Mouse (Mus musculus): Measurements from ENCODE around the gene Hist1h2bb.
A peak's percentile ranks its signal among the peaks of the same experiment; 100 is the strongest.
"Not testable (repeated sequence)": the region's sequence is repeated elsewhere in the genome, so short reads cannot be mapped to it uniquely, and the experiment has no call there.

Hist1h2bb gene

DNA sequence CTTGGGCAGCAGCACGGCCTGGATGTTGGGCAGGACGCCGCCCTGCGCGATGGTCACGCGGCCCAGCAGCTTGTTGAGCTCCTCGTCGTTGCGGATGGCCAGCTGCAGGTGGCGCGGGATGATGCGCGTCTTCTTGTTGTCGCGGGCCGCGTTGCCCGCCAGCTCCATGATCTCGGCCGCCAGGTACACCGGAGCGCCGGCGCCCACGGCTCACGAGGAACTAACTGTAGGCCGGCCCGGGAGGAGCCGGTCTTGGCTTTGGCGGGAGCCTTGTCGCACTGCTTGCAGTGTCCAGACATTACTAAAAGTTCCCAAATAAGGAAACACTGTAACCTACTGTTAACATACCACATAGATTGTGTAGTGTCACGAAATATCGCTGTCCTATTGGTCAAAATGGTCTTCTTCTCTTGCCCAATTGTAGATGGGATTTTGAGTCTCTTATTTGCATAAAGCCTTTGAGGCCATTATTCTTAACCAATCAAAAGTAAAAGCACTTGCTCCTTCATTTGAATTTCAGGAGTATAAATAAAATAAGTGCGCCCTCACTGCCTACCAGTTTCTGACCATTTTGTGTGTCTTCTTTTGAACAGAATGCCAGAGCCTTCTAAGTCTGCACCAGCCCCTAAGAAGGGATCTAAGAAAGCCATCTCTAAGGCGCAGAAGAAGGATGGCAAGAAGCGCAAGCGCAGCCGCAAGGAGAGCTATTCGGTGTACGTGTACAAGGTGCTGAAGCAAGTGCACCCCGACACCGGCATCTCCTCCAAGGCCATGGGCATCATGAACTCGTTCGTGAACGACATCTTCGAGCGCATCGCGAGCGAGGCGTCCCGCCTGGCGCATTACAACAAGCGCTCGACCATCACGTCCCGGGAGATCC is at the start of gene Hist1h2bb:
Gene Hist1h2bb, plus strand, starts transcription at position 534 of the 880 bp plus-strand sequence.
- DNase-seq (ENCODE audit: low spot score in 2 of 2): peak; percentile 61 to 65

DNA sequence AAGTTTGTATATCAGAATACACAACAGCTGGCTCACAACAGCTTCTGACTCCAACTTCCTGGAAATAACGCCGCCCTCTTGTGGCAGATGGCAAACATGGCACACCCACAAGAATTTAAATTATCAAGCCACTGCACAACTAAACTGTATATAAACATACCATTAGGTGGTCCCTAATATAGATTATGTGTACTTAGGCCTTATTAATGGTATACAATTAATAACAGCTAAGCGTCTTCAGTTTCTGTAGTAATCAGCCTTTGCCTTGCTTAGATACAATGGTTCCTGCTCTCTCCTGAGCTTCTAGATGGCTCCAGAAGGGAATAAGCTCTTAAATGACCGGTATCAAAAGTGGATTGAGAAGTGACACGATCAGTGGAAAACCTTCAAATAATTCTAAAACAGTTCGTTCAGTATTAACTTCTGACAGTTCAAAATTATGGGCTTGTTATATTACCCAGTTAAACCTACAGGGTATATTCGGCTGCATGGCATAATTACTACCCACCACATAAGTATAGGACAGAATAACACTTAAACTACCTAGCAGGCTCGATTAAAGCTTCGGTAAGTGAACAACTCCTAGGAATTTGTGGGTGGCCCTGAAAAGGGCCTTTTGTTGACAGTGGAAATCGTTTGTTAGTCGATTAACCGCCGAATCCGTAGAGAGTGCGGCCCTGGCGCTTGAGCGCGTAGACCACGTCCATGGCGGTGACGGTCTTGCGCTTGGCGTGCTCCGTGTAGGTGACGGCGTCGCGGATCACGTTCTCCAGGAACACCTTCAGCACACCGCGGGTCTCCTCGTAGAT is 48.8 kb upstream of the Hist1h2bb start:
- DNase-seq (ENCODE audit: low spot score in 2 of 2): peak in 1 of 2 experiments; percentile 36

DNA sequence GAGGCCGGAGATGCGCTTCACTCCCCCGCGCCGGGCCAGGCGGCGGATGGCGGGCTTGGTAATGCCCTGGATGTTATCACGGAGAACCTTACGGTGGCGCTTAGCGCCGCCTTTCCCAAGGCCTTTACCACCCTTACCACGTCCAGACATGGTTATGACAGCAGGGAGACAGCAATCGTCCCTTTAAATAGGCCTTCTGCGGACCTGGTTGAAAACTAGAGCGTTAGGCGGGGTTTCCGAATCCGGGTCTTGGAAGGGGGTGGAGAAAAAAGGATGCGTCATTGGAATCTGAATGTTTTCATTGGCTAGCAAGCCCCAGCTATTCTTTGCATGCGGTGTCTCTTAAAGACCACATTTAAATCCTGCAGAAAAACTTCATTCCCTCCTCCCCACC is 48.2 kb upstream of the Hist1h2bb start, which contains the start of gene Hist1h4c:
Gene Hist1h4c, minus strand, starts transcription at position 155 of the 394 bp plus-strand sequence.
- DNase-seq (ENCODE audit: low spot score in 2 of 2): peak; percentile 99 to 100

DNA sequence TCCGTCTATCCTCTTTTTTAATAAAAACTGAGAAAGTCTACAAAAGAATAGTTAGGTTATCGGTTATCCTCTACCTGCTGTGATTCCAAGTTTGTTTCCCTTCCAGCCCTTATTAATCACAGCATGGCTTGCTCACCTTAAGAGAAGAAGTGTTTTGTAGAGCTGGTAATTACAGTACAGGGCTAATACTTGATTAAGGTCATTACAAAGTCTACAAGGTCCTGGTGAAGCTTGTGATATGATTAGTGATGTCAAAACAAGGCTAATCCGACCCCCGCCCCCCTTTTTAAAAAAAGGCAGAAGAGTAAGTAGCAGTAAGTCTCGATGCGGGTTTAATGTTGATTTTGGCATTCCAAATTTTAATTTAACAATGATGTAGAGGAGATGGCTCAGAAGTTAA is 47.5 kb upstream of the Hist1h2bb start:
- DNase-seq (ENCODE audit: low spot score in 2 of 2): no peak

DNA sequence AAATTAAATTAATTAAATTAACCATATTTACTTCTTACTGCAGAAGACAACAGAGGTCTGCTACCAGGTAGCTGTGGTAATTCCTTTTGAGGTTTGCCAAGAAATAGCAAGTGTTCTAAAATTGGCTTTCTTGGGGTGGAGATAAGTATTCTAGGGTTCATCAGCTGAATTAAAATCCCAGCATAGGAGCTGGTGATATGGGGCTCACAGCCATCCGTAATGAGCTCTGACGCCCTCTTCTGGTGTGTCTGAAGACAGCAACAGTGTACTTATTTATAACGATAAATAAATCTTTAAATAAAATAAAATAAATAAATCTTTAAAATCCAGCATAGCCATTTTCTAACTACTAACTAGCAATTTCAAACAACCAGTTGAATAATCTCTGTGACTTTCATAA is 46.8 kb upstream of the Hist1h2bb start:
- no peak for DNase-seq (ENCODE audit: low spot score in 2 of 2)

DNA sequence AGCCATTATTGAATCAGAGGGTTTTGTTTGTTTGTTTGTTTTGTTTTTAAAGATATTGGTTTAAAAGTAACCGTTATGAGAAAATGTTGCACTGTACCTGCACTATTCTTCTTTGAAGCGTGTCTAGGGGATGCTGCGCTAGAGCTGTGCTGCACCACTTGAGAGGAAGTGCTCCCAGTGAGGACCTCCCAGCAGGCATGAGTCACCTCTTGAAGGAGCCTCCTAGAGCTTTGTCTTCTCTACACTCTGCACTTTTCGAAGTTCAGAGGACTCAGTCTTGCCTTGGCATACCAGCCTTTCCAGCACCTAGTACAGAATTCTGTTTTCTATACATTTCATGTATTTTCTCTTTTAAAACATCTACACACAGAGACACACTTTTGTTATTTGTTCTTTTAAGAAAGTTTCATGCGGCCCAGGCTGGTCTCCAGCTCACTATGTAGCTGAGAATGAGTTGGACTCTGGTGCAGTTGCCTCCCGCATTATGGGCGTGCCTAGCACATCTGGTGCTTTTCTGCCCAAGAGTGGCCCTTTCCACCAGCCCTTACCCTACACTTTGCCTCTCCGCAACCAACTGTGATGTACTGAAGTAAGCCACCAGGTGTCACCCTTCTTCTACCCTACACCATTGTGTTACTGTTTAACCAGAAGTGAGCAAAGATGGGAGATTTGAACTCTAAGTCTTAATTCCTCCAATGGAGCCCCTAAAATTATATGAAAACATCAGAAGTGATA is 45.6 kb upstream of the Hist1h2bb start:
- peak; percentile 50 to 69 for DNase-seq (ENCODE audit: low spot score in 2 of 2)

DNA sequence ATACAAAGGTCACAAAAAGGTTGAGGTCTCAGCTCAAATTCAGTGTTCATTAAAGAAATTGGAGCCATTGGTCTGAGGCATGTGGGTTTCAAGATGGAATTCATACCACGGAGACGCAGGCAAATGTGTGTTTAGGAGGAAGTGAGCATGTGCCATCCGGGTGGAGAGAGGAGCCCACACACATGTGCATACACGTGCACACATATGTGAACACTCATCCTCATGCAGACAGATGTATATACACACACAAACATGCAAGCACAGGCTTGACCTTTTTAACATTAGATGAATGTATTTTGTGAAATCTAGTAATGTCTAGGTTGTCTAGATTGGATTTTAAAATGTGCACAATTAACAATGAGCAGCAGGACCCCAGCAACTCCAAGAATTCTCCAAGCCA is 44.3 kb upstream of the Hist1h2bb start:
- DNase-seq (ENCODE audit: low spot score in 2 of 2): no peak

DNA sequence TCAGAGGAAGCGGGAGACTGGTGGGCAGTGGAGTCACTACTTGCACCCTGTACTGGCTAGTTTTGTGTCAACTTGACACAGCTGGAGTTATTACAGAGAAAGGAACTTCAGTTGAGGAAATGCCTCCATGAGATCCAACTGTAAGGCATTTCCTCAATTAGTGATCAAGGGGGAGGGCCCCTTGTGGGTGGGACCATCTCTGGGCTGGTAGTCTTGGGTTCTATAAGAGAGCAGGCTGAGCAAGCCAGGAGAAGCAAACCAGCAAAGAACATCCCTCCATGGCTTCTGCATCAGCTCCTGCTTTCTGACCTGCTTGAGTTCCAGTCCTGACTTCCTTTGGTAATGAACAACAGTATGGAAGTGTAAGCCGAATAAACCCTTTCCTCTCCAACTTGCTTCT is 43.7 kb upstream of the Hist1h2bb start:
- not testable (repeated sequence) for DNase-seq (ENCODE audit: low spot score in 2 of 2)

DNA sequence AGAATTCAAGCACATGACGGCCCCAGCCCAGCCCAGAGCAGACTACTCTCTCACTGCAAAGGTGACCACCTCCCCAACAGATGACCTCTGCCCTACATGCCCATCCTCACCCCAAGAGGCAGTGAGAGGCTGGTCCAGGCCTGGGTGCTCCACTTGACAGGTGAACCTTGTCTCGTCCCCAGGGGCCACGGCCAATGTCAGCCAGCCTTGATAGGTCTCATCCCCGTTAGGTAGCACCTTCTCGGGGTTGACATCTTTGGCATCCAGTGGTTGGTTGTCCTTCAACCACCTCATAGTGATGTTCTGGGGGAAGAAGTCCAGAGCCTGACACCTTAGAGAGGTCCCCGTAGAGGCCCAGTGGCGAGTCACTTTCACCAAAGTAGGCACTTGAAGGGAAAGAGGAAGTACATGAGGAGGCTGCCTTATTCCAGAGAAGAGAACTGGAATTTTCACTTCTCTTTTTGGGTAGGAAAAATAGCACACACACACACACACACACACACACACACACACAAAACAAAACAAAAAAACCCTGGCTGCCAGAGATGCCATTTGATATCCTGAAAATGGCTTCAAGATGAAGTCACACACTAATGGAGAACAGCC is 40.7 kb upstream of the Hist1h2bb start:
- no peak for DNase-seq (ENCODE audit: low spot score in 2 of 2)

DNA sequence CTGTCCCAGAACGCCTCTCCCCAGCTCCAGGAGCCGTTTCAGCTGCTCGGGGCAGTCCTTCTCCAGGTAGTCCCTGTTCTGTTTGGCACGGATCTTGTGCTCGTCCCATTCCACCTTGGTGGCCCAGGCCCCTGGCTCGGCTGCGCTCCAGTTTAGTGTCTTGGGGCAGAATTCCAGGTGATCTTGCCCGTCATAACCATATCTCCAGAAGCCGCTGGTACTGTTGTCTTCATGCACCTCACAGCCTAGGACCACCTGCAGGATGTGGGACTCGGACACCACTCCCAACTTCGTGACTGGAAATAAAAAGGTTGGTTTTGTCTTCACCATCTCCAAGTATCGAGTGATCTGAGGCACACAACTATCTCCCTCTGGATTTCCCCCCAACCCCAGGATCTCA is 39.8 kb upstream of the Hist1h2bb start:
- DNase-seq (ENCODE audit: low spot score in 2 of 2): no peak

DNA sequence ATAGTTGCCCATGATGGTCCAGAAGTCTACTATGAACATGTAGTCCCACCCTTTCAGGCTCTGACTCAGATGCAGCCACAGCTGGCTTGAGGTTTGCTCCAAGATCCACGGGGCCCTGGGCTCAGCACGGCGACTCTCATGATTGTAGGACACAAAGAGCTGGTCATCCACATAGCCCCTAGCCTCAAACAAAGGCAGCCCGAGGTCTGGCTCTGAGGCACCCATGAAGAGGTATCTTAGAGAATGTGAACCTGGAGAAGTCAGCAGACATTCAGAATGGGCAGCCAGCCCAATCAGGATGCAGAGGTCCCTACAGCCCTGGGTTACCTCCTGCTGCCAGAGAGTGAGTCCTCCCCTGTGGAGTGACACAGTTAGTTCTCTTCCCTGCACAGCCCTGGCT is 38.5 kb upstream of the Hist1h2bb start:
- no peak for DNase-seq (ENCODE audit: low spot score in 2 of 2)

DNA sequence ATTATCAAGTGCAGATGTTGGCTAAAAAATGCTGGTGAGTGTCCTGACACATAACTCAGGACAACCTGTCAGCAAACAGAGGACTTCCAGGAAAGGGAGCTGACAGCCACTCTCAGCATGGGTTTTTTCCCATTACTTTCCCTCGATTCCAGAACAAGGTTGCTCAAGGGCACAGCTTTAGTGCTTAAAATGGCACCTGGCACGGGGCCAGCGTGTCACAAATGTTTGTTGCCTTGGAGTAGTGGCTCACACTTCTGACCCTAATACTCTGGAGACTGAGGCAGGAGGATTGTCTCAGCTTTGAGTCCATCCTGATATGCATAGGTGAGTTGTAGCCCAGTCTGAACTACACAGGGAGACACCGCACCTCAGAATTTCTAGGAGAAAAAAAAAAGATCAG is 37.9 kb upstream of the Hist1h2bb start:
- DNase-seq (ENCODE audit: low spot score in 2 of 2): no peak

DNA sequence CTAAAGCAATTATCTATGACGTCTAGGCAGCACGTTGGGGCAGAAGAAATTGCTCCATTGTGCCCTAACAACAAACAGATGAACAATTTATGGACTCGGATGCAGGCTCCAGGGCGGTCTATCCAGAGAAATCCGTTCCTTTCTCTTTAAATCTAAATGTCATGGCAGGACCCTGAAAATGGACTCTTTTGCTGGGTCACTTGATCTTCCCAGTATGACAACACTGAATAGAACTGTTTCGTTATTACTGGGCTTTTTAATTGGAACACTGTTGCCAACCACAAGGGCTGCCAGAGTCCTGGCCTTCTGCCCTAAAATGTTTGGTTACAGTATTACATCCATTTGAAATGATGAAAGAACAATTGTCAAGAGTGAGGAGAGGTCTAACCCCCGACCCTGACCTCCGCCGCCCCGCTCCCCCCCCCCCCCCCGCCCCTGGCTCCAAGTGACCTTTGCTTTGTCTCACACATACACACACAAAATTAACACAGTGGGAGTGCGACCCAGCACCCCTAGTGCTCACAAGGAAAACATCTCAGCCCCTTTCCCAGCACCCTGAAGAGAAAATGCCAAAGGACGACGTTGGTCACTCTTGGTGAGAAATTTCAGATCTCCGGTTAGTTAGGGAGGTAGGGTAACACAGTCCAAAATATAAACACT is 36.7 kb upstream of the Hist1h2bb start:
- peak in 1 of 2 experiments; percentile 24 for DNase-seq (ENCODE audit: low spot score in 2 of 2)

DNA sequence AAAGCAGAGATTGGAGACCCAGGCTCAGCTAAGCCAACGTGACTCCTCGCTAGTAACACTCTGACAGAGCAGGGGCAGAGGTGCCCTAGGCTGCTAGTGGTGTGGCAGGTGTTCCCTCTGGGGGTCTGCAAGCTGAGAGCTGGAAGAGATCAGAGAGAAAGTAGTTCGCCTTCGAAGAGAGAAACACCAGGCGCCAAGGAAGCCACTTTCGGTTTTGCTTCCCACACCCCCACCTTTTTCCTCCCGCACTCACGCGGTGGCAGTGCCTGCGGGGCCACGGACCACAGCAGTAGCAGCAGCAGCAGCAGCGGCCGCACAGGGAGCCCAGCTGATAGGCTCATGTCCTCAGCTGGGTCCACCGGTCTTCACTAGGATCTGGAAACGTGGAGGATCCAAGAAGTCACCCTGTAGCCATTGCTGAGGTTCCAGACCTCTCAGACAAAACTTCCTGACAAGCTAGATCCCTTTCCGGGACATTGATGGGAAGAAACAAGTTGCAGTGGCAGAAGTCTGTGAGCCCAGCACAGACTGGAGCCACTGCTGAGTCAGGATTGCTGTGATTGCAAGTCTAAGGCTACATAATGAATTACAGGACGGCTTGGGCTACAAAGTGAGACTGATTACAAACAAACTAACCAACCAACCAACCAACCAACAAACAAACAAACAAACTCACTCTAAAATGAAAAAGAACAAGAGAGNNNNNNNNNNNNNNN is 36.0 kb upstream of the Hist1h2bb start, which contains the start of gene Hfe:
Gene Hfe, minus strand, starts transcription at position 481 of the 716 bp plus-strand sequence.
- DNase-seq (ENCODE audit: low spot score in 2 of 2): peak; percentile 40 to 53

DNA sequence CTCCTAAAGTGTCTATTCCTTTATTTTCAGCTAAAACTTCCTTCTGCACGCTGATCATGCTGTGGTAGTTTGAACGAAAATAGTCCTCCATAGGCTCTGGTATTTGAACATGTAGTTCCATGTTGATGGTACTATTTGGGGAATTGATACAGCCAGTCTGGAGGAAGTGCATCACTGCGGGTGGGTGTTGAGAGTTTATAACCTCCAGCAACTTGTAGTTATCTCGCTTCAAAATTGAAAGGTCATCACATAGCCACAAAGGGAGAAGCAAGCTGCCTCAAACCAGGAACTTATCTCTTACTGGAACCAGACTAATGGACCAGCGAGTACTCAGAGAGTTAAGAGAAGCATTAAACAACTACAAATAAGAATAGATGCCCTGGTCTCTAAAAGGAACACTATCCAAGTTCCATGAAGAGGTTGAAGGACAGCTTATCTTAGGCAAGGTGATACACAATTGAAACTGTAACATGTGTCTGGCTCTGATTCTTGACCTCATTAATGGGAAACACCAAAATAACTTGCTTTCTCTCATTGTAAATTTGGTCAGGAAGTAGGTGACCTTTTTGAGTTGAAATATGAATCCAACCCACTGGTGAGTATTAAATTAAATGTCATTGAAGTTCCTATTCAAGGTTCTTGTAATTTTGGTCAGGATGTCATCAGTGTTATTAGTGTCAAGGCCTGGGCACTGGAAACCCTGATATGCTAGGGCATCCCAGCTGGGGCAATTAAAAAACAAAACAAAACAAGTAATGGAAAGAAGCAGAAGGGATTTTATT is 30.1 kb upstream of the Hist1h2bb start:
- DNase-seq (ENCODE audit: low spot score in 2 of 2): no peak

DNA sequence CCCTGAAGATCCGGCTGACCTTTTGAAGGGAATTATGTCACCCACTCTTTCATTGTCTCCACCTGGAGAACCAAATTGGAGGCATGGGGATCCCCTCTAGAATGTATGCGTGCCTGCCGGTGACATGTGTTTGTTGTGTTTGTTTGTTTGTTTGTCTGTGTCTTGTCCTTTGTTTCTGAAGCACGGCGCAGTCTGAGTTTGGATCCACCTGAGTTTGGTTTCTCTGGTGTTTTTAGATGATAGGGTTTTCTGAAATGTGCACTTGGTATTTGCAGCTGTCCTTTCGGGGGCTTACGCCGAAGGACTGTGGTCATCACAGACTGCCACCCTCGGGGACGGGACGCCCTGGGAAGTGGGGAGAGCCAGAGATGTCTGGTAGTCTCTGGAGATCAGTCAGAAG is 29.4 kb upstream of the Hist1h2bb start:
- DNase-seq (ENCODE audit: low spot score in 2 of 2): no peak

DNA sequence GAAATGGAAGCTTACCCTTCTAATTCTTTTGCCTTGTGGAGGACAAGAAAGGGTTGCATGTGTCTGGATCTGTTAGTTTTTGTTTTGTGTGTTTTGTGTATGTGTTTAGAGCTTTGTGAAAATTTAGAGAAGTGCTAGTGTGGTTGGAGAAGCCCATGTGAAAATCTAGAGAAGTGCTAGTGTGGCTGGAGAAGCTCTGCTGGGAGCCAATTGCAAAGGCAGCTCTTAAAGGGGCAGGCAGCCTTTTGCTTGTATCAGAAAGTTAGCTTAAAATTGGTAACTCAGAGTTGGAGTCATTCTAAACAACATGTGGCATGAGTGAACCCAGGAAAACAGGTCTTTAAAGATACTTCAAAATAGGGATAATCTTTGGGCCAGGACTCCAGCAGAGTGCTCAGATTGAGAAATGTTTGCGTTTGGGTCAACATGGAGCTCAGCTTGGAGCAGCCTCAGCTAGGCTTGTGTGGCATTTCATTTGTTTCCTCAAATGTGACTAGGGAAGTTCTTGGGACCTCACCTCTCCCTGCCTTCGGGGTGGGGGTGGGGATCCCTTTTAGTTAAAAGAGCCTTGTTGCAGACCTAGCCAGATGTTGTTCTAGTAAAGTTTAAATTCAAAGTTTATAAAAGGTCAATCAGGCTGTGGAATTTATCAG is 28.8 kb upstream of the Hist1h2bb start:
- not testable (repeated sequence) for DNase-seq (ENCODE audit: low spot score in 2 of 2)

DNA sequence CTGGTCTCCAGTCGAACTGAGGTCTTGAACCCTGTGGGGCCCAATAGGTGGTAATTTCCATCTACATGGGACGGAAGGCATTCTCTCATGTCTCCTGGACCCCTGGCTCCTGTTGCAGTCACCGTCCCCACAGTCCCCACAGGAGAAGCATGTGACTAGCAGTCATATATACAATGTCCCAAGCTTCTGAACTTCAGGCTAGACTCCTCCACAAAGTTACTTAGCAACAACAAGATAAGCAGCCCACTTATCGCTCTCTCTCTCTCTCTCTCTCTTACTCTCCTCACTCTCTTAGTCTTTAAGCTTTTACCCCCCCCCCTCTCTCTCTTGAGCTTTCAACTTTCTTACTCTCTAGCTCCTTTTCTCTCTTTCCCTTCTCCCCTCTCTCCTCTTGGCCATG is 22.3 kb upstream of the Hist1h2bb start:
- DNase-seq (ENCODE audit: low spot score in 2 of 2): no peak

DNA sequence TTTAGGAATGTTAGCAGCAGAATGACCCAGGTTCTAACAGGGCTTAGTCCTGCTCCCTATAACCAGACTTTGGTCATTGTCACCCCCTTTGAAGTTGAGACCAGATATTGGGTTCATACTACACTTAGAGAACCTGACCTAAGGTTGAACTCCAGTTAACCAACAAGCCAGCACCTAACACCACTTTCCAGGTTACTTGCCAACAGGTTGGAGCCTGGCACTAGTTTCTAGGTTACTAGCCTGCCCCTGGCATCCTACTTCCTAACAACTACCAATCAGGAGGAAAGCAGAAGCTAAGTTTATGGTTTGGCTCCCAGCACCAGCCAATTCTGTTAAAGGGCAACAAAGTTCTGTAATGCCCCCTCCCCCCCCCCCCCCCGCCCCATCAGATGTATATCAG is 21.3 kb upstream of the Hist1h2bb start:
- no peak for DNase-seq (ENCODE audit: low spot score in 2 of 2)

Data from urinary bladder, postnatal 36 days (tissue).